Mouse (Mus musculus) embryo, embryonic 10.5 days (tissue): ENCODE results near the gene Smchd1.
"Not testable (repeated sequence)": the region's sequence is repeated elsewhere in the genome, so short reads cannot be mapped to it uniquely, and the experiment has no call there.

Experiments used
- DNase-seq: peaks from one replicate; pipeline ENCODE4 v3.0.0-alpha.2; 2015; ENCODE audit warnings: low spot score

The Smchd1 gene

DNA sequence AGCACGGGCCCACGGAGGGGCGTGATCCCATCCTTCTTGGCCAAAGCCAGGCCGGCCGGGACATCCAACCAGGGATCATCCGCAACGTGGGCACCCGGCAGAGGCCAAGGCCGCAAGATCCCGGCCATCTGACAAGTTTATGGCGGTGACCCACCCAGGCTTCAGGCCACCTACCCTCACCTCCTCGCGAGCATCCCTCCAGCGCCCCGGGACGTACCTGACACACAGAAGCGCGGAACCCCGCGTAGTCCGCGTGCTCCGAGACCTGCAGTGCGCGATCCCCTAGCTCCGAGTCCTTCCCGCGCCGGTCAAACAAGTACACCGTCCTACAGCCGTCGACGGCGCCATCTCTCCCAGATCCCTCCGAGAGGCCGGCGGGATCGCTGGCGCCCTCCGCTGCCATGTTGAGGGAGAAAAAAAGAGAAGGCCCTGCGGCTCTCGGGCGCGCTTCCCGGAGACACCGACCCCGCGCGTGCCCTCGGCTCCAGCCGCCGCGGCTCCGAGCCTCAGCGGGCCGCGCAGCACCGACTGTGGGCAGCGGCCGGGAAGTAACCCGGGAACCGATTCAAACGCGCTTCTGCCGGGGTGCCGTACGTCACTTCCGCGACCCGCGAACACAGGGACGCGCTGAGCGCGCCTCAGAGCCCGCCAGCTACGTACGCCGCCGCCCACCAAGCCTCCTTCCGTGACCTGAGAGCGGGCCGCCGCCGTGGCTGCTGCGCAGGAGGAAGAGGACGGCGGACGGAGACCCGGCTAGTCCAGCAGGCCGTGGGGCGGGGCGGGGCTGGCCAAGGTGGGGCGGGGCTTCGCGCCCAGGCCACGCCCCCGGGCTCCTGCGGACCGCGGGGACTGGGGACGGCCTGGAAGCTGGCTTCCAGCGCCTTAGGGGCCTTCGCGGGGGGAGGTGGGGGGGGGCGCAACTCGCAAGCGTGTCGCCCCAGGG, at the start of gene Smchd1:
Gene Smchd1 (minus strand): TSS at position 582 of the 943 bp plus-strand sequence.
- peak; percentile 94 for DNase-seq

DNA sequence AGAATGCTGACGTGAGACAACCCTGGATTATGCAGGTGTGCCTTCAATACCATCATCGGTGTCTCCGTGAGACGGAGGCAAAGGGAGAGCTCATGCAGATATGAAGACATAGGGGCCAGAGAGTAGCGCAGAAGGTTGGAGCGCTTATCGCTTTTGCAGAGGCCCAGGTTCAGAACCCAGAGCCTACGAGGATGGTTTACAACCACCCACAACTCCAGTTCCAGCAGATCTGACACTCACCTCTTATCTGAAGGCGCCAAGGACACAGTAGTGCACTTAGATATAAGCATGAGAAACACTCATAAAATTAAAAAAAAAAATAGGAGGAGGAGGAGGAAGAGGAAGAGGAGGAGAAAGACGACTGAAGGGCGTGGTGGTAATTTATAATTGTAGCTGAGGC, 35.2 kb upstream of the Smchd1 start:
- DNase-seq: no peak

DNA sequence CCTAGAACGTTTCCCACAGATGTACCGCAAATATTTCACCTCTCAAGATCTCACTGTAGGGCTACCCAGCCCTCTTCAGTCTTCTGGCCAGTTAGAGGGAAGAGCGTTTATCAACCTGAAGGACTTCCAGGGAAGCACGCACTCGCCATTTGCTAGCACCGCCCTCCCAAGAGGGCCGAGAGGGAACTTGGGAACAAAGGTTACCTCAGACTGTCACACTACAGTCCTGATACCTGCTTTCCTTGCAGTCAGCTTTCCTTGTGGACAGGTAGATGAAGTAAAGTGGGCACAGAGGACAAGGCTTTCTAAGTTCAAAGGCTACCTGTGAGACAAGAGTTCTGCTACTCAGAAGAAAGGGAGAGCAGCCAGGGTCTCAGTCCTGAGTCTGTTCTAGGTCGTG, 31.7 kb upstream of the Smchd1 start:
- DNase-seq: no peak

DNA sequence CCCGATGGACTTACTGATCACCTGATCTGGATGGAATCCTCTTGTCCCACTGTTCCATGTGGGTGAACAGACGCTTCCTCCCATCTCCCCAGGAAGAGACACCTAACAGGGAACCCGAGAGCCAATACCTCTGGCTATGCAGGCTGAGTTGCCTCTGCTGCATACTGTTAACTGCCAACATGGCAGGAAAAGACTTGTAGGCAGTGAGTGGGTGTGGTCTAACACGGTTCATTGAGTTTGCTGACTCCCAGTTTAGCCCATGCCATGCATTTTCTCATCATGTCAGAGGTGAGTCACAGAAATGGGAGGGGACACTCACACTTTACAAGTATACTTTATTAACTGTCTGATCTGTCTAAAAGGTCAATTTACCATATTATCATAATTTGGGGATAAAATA, 20.6 kb upstream of the Smchd1 start:
- DNase-seq: no peak

DNA sequence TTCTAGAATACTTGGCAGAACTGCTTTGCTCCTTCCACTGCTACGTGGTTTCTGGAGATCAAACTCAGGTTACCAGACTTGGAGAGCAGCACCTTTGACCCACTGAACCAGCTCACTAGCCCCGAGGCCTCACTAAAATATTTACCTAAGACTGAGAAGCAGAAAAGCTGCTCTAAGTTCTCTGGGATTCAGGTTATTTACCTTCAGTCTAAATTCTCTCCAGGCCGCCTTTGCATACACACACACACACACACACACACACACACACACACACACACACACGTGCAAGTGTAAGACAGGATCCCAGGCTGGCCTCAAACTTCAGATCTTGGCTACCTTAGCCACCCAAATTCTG, 16.2 kb upstream of the Smchd1 start:
- DNase-seq: no peak

DNA sequence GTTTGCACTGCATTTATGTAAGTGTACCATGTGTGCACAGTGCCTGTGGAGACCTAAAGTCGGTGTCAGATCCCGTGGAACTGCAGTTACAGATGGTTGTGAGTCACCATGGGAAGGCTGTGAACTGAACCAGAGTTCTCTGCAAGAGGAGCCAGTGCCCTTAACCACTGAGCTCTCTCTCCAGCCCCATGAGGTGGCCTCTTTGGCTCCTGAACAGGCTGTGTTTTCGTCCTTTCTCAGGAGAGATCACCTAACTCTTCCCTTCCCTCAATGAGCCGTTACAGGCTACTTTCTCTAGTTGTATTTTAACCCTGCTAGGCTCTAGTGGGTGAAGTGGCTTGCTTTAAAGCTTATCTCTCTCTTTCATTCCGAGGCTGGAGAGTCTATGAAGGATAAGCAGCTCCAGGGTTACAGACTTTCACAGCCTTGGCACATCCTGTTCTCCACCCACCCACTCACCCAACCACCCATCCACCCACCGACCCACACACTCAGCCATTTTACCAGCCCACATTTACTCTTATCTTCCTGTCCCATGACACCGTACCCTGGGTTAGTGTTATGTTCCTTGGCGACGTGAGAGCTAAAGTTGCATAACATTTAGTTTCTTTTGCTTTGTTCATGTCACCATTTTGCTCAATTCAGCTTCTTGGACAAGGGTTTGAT, 15.7 kb upstream of the Smchd1 start:
- DNase-seq: no peak

DNA sequence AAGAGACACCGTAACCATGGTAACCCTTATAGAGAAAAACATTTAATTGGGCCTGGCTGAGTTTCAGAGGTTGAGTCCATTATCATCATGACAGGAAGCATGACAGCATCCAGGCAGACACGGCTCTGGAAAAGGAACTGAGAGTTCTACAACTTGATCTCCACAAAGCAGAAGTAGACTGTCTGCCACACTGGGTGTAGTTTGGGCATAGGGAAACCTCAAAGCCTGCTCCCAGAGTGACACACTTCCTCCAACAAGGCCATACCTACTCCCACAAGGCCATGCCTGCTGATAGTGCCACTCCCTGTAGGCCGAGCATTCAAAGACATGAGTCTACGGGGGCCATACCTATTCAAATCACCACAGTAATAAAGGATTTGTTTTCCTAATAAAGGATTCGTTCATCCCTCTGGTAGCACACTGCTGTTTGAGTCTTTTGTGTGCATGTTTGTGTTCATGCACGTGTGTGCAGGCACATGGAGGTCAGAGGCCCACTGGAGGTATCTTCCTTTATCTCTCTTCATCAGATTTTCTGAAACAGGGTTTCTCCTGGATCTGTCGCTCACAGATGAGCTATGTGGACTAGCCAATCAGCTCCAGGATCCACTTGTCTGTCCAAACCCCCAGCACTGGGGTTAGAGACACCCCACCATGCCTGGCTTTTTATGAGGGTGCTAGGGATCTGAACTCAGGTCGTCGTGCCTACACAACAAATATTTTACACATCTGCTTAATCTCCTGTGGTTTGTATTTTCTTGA, 14.7 kb upstream of the Smchd1 start:
- DNase-seq: no peak

DNA sequence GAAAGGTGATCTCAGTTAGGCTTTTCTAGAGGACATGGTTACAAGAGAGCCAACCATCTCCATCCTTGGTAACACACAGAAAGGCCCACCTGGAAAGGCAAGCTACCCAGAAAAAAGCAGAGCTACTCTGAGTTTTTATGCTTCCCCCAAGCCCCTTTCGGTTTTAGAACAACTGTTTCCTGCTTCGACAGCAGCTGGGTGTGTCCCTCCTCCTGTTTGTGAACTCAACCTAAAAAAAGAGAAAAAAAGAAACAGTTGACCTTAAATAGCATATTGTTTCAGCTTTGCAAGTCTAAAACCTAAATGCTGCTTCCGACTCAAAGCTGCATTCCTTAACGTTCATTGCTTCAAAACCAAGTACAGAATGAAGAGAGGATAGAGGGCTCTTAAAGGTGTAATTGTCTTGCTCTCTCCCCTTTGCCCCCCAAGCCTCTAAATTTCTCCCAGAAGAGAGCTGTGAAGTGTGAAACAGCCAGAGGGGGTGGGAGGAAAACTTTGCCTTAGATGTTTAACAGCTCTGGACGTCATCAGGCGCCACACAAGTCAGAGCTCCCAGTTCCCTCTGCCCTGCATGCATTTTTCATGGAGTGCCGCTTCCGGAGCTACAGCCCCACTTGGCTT, 11.2 kb upstream of the Smchd1 start:
- DNase-seq: peak; percentile 27

DNA sequence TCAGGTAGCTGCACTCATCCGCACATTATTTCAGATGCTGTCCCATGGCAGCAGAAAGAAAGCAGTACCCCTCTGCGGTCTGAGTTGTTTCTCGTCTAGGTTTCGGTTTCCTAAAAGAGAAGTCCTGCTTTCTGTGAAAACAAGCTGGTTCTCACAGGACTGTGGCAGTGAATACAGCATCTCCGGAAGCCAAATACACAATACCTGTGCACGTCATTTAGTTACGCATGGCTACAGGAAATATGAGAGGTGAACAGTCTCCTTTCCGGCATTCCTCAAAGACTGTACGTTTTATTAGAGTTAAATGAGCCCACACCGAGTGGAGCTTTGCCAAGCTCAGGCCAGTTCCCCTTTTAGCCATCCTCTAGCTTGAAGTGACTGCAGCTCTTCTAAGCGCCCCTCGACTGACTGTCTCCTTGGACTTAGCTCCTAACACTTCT, 10.7 kb upstream of the Smchd1 start:
- DNase-seq: peak; percentile 6

DNA sequence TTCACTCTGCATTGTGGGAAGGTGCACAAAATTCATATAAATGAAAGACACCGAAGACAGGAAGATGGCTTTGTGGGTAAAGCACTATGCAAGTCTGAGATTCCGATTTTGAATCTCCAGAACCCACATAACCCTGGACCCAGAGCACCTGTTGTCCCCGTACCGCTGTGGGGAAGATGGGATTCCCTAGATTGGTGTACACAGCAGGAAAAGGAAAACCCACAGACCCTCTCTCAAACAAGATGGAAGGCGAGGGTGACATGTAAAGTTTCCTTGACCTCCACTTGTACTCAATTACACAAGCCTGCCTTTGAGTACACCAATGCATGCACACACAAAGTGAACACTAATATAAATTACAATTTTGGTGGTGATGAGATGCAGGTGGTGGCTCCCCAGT, 9.6 kb upstream of the Smchd1 start:
- DNase-seq: no peak

DNA sequence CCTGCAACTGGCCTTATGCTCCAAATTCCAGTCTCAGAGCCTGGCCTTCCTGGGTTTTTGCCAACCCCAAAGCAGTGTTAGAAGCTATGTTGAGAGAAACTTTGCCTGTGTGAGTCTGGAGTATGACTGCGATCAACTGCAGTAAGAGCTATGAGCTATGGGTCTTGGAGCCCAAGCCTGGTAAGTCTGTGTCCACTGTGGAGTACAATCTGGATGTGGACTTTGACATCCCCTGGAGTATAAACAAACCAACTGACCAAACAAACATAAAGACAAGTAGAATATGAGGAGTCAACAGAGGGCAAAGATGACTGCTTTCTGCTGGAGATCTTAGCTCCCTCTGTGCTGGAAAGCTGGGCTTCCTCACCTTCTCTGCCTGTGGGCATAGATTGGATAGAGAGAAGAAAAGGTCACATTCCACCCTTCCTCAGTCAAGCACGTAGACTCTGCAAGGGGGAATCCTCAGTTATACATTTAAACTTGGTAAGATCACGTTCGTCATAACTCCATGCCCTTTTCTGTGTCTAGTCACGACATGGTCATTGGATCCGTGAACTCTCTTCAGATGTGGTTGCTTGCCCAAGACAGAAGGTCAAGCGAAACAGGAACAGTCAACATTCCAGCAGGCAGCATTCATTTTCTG, 8.4 kb upstream of the Smchd1 start:
- DNase-seq: no peak

DNA sequence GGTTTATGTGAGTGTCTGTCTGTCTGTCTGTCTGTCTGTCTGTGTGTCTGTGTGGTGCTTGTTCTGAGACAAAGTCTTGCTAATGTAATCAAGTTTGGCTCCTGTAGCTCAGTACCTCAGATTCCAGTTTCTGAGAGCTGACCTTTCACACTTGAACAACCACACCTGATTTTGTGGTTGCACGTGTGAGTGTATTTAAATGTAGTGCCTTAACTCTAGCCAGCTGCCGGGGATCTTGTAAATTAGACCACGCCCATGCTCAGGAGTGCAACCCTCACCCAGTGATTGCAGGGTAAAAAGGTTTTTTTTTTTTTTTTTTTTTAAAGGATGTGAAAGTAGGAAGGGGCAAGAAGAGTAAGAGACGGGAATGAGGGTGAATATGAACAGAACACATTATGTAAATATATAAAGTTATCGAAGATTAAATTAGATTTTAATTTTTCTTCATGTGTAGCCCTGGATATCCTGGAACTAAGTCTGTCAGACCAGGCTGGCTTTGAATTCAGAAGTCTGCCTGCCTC, 4.3 kb upstream of the Smchd1 start:
- DNase-seq: no peak

DNA sequence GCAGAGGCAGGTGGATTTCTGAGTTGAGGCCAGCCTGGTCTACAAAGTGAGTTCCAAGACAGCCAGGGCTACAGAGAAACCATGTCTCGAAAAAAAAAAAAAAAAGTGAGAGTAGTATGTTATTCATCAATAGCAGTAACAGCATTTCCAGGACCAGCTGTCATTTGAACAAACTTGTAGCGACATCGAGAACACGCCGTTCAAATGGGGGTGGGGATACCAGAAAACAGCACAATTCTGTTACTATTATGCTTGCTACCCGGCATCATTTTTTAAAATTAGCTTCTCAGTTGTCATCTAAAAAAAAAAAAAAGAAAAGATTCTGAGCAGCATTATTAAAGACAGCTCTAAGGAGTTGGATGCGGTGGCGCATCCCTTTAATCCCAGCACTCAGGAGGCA, 2.3 kb upstream of the Smchd1 start:
- DNase-seq: no peak

DNA sequence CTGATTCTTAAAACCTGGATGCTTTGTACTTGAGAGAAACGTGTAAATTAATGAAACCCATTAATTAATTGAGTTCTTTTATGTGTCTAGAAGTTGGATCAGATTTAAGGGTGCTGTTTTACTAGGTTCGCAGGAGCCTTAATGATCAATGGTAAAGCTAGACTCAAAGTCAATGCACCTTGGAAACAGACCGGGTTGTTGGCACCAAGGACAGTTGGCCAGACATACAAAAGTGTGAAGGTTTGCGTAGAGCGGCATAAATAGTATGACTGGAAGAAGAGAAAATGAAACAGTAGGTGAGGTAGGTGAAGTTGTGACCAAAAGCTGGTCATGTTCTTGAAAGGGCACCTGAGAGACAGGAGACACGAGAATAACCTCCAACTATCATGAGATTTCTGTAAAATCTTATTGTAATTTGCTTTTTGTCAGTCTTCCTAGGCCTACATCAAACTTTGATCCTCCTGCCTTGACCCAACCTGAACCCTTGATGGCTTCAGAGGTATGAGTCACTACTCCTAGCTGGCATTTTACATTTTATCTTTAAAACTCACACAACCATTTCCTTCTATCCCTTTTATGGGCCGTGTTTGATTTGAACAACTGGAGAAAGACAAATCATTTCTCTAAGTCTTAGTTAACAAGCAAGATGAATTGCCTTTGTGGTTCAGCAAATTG, 1.3 kb upstream of the Smchd1 start:
- DNase-seq: peak; percentile 19

DNA sequence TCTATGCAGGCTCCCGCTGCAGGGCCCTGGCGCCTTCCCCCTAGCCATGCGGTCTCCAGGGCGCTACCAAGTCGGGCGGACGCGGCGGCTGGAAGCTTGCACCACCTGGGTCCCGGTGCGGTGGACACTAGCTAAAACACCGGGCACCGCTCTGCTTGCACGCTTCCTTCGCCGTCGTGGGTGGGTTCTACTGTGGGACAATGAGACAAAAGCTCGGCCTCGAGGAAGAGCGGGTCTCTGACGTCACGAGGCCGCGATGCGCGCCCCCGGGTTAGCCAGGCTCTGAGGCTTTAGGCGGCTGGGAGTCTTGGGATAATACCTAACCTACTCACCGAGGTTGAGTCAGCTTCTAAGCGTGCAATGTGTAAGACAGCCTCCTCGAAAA, 554 bp upstream of the Smchd1 start:
- peak; percentile 86 for DNase-seq

DNA sequence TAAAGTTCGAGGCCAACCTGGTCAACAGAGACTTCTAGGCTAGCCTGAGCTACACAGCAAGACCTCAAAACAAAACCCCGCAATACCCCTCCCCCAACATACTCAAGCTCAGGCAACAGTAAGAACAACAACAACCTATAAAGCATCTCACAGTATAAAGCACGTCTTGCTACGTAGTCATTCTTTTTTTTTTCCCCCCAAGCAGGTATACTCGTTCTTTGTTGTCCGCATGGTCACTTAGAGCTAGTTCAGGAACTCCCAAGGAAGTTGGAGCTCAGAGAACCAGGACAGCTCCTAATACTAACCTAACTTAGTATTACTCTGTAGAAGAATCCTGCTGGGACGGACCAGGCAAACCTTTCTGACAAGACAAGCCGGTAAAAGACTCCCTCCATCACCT, 1.0 kb downstream of the Smchd1 start:
- DNase-seq: peak; percentile 34

DNA sequence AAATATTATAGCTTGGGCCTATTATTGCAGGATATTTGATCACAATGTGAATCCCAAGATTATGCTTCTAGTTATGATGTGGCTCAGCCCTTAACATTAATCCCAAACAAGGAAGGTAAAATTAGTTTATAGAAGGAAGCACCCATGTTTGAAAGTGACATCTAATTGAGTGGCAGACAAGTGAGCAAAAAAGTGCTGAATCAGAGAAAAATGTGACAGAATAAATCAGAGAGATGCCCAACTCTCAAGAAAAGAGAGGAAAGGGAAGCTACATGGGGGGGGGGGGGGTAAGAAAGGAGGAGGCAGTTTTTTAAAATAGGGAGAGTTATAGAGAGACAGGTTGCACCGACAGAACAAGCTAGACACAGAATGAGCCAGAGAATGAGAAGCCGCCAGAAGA, 3.9 kb downstream of the Smchd1 start:
- DNase-seq: no peak

DNA sequence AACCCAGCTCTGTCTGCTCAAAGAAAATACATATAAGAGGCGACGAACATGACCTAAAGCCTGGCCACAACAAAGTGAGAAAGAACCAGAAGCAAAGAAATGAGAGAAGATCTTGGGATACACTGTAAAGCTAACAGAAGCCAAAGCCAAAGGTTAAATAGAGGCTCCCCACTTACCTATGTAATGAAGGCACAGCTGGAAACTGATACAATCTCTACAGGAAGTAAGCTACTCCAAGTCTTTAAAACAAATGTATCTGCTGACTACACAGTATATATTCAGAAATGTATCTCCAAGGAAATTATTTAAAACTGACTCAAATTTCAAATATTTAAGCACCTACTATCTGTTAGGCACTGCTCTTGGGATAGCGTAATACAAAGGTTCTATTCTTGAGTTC, 14.8 kb downstream of the Smchd1 start:
- DNase-seq: no peak

DNA sequence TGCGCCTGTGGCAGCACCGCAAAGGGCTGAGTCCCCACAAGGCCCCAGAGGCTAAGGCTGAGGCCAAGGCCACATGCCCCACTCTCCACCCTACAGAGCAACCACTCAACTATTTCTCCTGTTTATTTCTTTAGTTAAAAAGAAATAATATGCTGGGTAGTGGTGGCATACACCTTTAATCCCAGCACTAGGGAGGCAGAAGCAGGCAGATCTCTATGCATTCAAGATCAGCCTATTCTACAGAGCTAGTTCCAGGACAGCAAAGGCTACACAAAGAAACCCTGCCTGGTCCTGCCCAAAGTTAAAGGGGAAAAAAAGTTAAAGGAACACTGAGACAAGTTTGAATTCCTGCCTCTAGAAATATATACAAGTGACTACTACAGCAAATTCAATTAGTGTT, 15.3 kb downstream of the Smchd1 start, which contains the start of gene Gm4707:
Gene Gm4707 (minus strand): TSS at position 101 of the 400 bp plus-strand sequence.
- DNase-seq: no peak

DNA sequence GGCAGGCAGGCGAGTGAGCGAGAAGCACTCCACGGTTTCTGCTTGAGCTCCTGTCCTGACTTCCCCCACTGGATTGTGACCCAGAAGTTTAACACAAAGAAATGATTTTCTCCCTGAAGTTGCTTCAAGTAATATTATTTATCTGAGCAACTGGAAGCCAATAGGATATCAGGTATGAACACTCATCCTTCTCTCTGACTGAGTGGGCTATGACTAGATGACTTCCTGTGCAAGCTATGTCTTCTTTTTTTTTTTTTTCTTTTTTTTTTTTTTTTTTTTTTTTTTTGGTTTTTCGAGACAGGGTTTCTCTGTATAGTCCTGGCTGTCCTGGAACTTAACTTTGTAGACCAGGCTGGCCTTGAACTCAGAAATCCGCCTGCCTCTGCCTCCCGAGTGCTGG, 17.8 kb downstream of the Smchd1 start:
- DNase-seq: not testable (repeated sequence)

DNA sequence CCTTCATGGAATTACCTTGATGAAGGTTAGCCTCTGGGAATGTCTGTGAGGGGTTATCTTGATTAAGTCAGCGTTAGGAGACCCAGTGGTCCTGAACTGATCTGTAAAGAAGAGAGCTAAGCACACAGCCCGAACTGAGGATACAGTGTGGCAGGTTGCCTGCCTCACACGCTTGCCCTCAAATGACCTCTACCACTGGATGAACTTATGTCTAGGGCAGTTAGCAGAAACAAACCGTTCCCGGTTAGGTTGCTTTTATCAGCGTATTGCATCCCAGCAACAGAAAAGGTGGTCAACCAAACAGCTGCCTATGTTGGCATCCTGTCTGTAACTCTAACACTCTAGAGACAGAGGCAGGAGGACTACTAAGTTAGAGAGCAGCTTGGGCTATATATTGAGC, 30.0 kb downstream of the Smchd1 start:
- DNase-seq: no peak
